Mouse (Mus musculus) heart, embryonic 14.5 days (tissue): ENCODE results near the gene Cabp1. TPM values are rescaled to one million over a fixed set of nuclear protein-coding genes. Genes with fewer than 3 reads are reported as not detected.

Experiments
- ATAC-seq: fragments of 200-750 bp; cut with Nextera tagmentation; 2 replicates; pipeline ENCODE4 v1.8.0; 2017; ENCODE audit warnings: low read depth, moderate TSS enrichment; ENCODE audit not compliant: insufficient number of reproducible peaks, insufficient read depth, low FRiP score
- H3K27ac ChIP-seq, 2 experiments: fragments of 200-500 bp in 1 of 2; fragments of 300-500 bp in 1 of 2; sonication (generic) in 1 of 2; replicated peaks in 1 of 2; 2 replicates each; pipeline ENCODE4 v1.5.1; 2012 to 2014; ENCODE audit warnings: low read depth in 2 of 2, low read length in 2 of 2, control low read depth in 1 of 2, mild to moderate bottlenecking in 1 of 2, mixed read lengths in 1 of 2; ENCODE audit not compliant: control insufficient read depth in 1 of 2, insufficient read depth in 1 of 2
- H3K27me3 ChIP-seq: fragments of 300-500 bp; sonication (generic); 2 replicates; pipeline ENCODE4 v1.6.1; 2014; ENCODE audit warnings: mild to moderate bottlenecking, low read length, control low read depth; ENCODE audit not compliant: control insufficient read depth, insufficient read depth
- H3K36me3 ChIP-seq: fragments of 300-500 bp; sonication (generic); 2 replicates; pipeline ENCODE4 v1.6.1; 2014; ENCODE audit warnings: mild to moderate bottlenecking, control low read depth, low read length, mixed read lengths; ENCODE audit not compliant: control insufficient read depth, insufficient read depth
- H3K4me1 ChIP-seq, 2 experiments: fragments of 200-500 bp in 1 of 2; fragments of 300-500 bp in 1 of 2; sonication (generic) in 1 of 2; 2 replicates each; pipeline ENCODE4 v1.6.1; 2012 to 2014; ENCODE audit warnings: low read length in 2 of 2, control low read depth in 1 of 2, mixed read lengths in 1 of 2; ENCODE audit not compliant: control insufficient read depth in 2 of 2, insufficient read depth in 2 of 2
- H3K4me2 ChIP-seq: fragments of 300-500 bp; sonication (generic); 2 replicates; pipeline ENCODE4 v1.6.1; 2014; ENCODE audit warnings: mild to moderate bottlenecking, low read length
- H3K4me3 ChIP-seq, 2 experiments: fragments of 200-500 bp in 1 of 2; fragments of 300-500 bp in 1 of 2; sonication (generic) in 1 of 2; 2 replicates each; pipeline ENCODE4 v1.5.1; 2012 to 2014; ENCODE audit warnings: low read length in 2 of 2, mild to moderate bottlenecking in 2 of 2, control low read depth in 1 of 2, low read depth in 1 of 2, moderate library complexity in 1 of 2; ENCODE audit not compliant: control insufficient read depth in 1 of 2, insufficient read depth in 1 of 2
- H3K9ac ChIP-seq: fragments of 300-500 bp; sonication (generic); 2 replicates; pipeline ENCODE4 v1.6.1; 2014; ENCODE audit warnings: mild to moderate bottlenecking, low read length
- H3K9me3 ChIP-seq: fragments of 300-500 bp; sonication (generic); 2 replicates; pipeline ENCODE4 v1.6.1; 2016; ENCODE audit warnings: low read length, control low read depth; ENCODE audit not compliant: control insufficient read depth
- WGBS: fragments of 180-500 bp; shearing (Covaris S2); extraction: QIAGEN DNeasy Blood & Tissue Kit; methylation state at CpG from one replicate; pipeline ENCODE4 v1.1.7; 2014; 5-methylcytosine and 5-hydroxymethylcytosine counted together
- polyA plus RNA-seq: library from polyadenylated mRNA; unstranded; fragments of >200 nt; fragmentation: Nextera tagmentation; extraction: Ambion mirVana; gene quantifications from 2 replicates; pipeline ENCODE4 v1.2.1, GENCODE M21; 2014

The Cabp1 gene
- polyA plus RNA-seq, 1 experiment from 2014 or later = 0.77 TPM

GRCm38 (mm10) chr5:115148378-115148777 lies 45.8 kb downstream of the Cabp1 start:
- ATAC-seq = no peak
- Histone ChIP-seq H3K4me3 (no peak overlapping the region), H3K4me1 (peaks cover 11 to 21% of the 10 kb centered on the region in 2 experiments), H3K27me3 (no peaks in the 10 kb centered on the region), H3K27ac (no peak overlapping the region), H3K9ac (no peak overlapping the region), H3K4me2 (no peak overlapping the region), H3K36me3 (peaks cover 75% of the 10 kb centered on the region), H3K9me3 (no peaks in the 10 kb centered on the region)
- WGBS = 92% methylated on average over 8 of the region's 8 CpGs

DNA sequence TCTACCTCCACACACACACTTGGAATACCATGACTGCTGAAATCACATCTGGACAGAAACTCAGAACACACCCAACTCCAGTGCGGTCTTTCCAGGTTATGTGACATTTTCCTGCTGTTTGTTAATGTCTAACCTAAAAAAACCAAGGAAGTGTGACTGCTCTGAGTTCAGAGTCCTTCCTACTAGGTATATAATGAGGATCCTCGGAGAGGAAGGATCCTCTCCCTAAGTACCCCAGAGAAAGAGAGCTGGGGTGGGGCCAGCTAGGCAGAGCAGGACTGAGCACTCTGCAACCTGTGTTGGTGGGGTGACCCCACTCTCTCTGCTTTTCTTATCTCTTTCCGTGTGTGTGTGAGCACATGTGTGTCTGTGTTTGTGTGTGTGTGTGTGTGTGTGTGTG lies 46.8 kb downstream of the Cabp1 start:
- peaks cover 7 to 11% of the 10 kb centered on the region in 2 experiments for H3K4me1 ChIP-seq
- H3K27me3 ChIP-seq = no peaks in the 10 kb centered on the region
- no peak overlapping the region for H3K27ac ChIP-seq
- no peak overlapping the region for H3K9ac ChIP-seq
- no peak overlapping the region for H3K4me2 ChIP-seq
- 75% methylated on average over 3 of the region's 3 CpGs for WGBS
- no peak overlapping the region for H3K4me3 ChIP-seq
- H3K36me3 ChIP-seq = peaks cover 78% of the 10 kb centered on the region
- H3K9me3 ChIP-seq = no peaks in the 10 kb centered on the region
- no peak for ATAC-seq

DNA sequence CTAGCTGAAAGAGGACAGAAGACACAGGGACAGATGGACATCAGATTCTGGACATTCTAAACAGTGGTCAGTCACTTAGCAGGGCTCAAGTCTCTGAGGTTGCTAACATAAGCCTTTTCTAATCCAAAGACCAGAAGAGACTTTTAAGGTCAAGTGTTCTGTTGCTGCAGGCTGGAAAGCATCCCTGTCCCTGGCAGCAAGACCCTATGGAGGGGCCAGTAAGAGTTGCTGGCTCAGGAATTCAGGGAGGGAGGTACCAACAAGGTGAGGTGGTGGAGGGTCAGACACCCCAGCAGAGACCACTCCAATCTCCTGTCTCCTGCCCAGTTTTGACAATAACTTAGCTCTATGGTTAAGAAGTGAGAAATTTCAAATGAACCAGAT lies 47.4 kb downstream of the Cabp1 start:
- peaks cover 78% of the 10 kb centered on the region for H3K36me3 ChIP-seq
- no peak overlapping the region for H3K27ac ChIP-seq
- ATAC-seq = no peak
- H3K9ac ChIP-seq = no peak overlapping the region
- H3K9me3 ChIP-seq = no peaks in the 10 kb centered on the region
- no peaks in the 10 kb centered on the region for H3K27me3 ChIP-seq
- no peak overlapping the region for H3K4me2 ChIP-seq
- H3K4me3 ChIP-seq = no peak overlapping the region
- H3K4me1 ChIP-seq = peaks cover 4% of the 10 kb centered on the region in 2 experiments; a peak in 3 of 4 replicates

DNA sequence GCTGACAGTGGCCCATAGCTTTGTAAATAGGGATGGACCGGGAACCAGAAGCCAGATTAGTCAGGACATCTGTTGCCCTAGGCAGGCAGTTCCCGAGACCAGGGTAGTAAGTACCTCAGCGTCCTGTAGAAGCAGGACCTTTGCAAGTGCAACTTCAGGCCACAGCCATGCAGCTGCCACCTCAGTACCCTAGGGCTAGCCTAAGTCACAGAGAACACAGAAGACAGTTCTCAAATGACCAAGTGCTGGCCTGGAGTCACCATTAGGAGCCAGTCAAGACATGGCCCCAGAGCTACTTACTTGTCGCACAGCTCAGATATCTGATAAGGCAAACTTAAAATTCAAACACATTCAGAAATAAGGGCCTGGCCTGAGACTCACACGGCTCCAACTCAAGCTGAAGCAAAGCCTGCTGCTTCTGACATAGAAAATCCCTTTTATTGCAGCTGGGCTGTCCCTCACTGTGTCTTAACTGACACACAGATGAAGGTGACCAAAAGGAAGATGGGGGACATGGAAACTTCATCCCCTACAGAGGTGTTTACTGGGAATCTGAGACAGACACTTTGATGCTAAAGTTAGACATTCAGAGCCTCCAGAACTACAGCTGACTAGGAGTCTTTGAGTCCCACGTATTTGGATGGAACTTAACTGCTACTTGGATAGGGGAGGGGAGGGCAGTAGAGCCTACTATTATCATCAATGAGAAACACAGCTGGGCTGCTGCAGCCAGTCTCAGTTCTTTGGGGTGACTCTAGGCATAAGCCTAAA lies 48.0 kb downstream of the Cabp1 start:
- H3K9ac ChIP-seq = no peak overlapping the region
- H3K4me1 ChIP-seq = no peaks in the 10 kb centered on the region
- H3K4me3 ChIP-seq = no peak overlapping the region
- ATAC-seq = no peak
- no peak overlapping the region for H3K4me2 ChIP-seq
- no peak overlapping the region for H3K27ac ChIP-seq
- peaks cover 78% of the 10 kb centered on the region for H3K36me3 ChIP-seq
- no peaks in the 10 kb centered on the region for H3K9me3 ChIP-seq
- 73% methylated on average over 6 of the region's 6 CpGs for WGBS
- H3K27me3 ChIP-seq = no peaks in the 10 kb centered on the region

GRCm38 (mm10) chr5:115145253-115145968 lies 48.8 kb downstream of the Cabp1 start:
- Histone ChIP-seq H3K4me2 (no peak overlapping the region), H3K27ac (no peak overlapping the region), H3K9ac (no peak overlapping the region), H3K4me1 (no peaks in the 10 kb centered on the region), H3K27me3 (no peaks in the 10 kb centered on the region), H3K9me3 (no peaks in the 10 kb centered on the region), H3K36me3 (peaks cover 71% of the 10 kb centered on the region), H3K4me3 (no peak overlapping the region)
- ATAC-seq = no peak
- WGBS = 74% methylated on average over 11 of the region's 11 CpGs

DNA sequence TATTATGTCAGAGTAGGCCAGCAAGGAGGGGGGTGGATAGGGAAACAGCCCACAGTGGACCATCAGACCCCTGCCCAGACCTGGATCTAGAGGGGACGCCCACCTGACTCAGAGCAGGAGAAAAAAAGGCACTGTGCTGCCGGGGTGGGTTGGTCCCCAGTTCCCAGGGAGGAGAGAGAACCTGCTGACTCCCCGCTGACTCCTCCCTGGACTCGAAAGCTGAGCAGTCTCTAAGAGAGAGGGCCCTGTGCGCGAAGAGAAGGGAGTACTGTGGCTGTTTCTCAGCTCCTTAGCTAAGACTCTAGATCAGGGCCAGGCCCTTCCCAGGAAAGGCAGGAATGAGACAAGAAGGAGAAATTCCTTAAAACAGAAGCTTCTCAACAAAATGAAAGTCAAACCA lies 49.7 kb downstream of the Cabp1 start:
- Histone ChIP-seq H3K9ac (no peak overlapping the region), H3K27me3 (no peaks in the 10 kb centered on the region), H3K4me1 (peaks cover 0 to 3% of the 10 kb centered on the region in 2 experiments; a peak in 1 of 4 replicates), H3K4me3 (no peak overlapping the region), H3K4me2 (no peak overlapping the region), H3K27ac (no peak overlapping the region), H3K36me3 (peaks cover 62% of the 10 kb centered on the region), H3K9me3 (no peaks in the 10 kb centered on the region)
- 69% methylated on average over 6 of the region's 6 CpGs for WGBS
- ATAC-seq = no peak

DNA sequence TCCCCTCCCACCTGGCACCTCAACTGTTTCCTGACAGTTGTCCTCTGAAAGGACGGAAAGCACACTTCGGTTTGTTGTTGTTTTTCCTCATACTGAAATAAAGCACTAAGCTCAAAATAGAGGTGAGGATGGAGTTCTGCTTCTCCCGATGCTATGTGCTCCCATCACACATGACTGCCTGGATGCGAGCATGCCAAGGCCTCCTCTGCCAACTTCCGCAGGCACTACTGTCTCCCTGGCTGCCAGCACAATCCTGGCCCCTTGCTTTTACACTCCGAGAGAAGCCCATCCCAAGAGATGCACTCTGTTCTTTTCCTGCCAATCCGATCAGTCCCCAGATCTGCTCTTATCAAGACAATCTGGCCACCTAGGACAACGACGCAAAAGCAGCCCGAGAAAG lies 50.6 kb downstream of the Cabp1 start:
- ATAC-seq = no peak
- Histone ChIP-seq H3K4me1 (peaks cover 0 to 3% of the 10 kb centered on the region in 2 experiments; a peak in 1 of 4 replicates), H3K4me2 (no peak overlapping the region), H3K36me3 (peaks cover 54% of the 10 kb centered on the region), H3K9ac (no peak overlapping the region), H3K27ac (no peak overlapping the region), H3K4me3 (no peak overlapping the region), H3K27me3 (no peaks in the 10 kb centered on the region), H3K9me3 (no peaks in the 10 kb centered on the region)
- 71% methylated on average over 10 of the region's 10 CpGs for WGBS
